Mouse (Mus musculus) small intestine, adult 2 months (tissue): ENCODE measurements at regions not wholly inside any gene's neighbourhood (a gene's known extent, or its start where the extent isn't known, plus 50 kb on each side); places are given as distances from the start of the nearest gene placed in this dataset.

Experiments used
- H3K27ac ChIP-seq: fragments of 200-500 bp; 2 replicates; pipeline ENCODE4 v1.5.1; 2012; ENCODE audit warnings: low read depth, low read length, control low read depth, inconsistent platforms; ENCODE audit not compliant: insufficient read depth
- H3K27me3 ChIP-seq: fragments of 200-500 bp; 2 replicates; pipeline ENCODE4 v1.6.1; 2012; ENCODE audit warnings: mild to moderate bottlenecking, moderate library complexity, low read length, inconsistent platforms; ENCODE audit not compliant: control insufficient read depth, insufficient read depth
- H3K36me3 ChIP-seq: fragments of 200-500 bp; 2 replicates; pipeline ENCODE4 v1.6.1; 2012; ENCODE audit warnings: mild to moderate bottlenecking, low read length, control low read depth, inconsistent platforms; ENCODE audit not compliant: control insufficient read depth, insufficient read depth
- H3K4me1 ChIP-seq: fragments of 200-500 bp; 2 replicates; pipeline ENCODE4 v1.6.1; 2012; ENCODE audit warnings: low read length, inconsistent platforms, mixed read lengths; ENCODE audit not compliant: control insufficient read depth, insufficient read depth, insufficient read length
- H3K4me3 ChIP-seq: fragments of 200-500 bp; 2 replicates; pipeline ENCODE4 v1.5.1; 2012; ENCODE audit warnings: low read depth, mild to moderate bottlenecking, control low read depth, inconsistent platforms, low read length, moderate library complexity
- CTCF ChIP-seq: fragments of 200-500 bp; IDR thresholded peaks from 2 replicates; pipeline ENCODE4 v1.5.1; 2012; ENCODE audit warnings: low read depth, mild to moderate bottlenecking, control low read depth, inconsistent platforms, low read length, moderate library complexity, mixed read lengths; ENCODE audit not compliant: insufficient replicate concordance, insufficient read length; ENCODE audit errors: extremely low read depth
- POLR2A ChIP-seq: fragments of 200-500 bp; IDR thresholded peaks from 2 replicates; pipeline ENCODE4 v1.6.1; 2012; ENCODE audit warnings: low read depth, mild to moderate bottlenecking, control low read depth, inconsistent platforms, low read length, moderate library complexity
- WGBS: fragments of 180-500 bp; shearing (Covaris S2); methylation state at CpG from one replicate; pipeline ENCODE4 v1.1.7; 2018; 5-methylcytosine and 5-hydroxymethylcytosine counted together

DNA sequence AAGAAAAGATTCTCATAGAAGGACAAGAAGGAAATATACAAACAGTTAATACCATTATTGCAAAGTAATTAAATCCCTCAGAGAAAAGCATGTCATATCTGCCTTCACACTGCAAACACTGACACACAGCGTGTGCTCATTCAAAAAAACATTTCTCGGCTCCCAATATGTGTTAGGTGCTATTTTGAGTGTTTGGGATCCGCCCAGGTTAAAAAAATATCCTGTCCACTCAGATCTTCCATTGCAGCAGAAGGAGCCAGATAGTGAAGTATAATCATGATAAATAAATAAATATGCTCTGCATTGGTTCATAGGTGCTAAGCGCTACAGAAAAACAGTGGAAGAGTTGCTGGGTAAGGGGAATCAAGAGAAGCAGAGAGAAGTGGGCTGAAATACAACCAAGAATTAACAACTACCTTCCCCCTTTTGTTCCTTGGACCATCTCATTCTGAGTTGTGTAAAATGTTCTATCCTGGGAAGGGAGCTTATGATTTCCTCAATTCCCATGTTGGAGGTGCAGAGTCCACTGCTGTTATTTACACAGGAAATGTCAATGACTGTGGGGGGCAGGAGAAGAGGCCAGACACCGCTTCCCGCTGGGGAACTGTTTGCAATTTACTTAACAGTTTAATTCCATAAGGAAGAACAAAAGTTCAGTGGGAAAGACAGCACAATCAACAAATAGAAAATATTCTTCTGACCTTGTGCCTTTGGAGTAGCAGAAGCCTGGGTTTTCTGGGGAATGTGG, 139.9 kb downstream of the Tle1 start:
- Histone ChIP-seq H3K4me3 (no peak overlapping the region), H3K36me3 (no peaks in the 10 kb centered on the region), H3K27me3 (no peaks in the 10 kb centered on the region), H3K4me1 (no peaks in the 10 kb centered on the region), H3K27ac (0 out of 2 replicates have a peak overlapping the region, but pooled peaks have one; percentile 16)
- no peak for TF ChIP-seq POLR2A
- TF ChIP-seq CTCF: no peak
- WGBS: 23% methylated on average over 6 of the region's 6 CpGs

DNA sequence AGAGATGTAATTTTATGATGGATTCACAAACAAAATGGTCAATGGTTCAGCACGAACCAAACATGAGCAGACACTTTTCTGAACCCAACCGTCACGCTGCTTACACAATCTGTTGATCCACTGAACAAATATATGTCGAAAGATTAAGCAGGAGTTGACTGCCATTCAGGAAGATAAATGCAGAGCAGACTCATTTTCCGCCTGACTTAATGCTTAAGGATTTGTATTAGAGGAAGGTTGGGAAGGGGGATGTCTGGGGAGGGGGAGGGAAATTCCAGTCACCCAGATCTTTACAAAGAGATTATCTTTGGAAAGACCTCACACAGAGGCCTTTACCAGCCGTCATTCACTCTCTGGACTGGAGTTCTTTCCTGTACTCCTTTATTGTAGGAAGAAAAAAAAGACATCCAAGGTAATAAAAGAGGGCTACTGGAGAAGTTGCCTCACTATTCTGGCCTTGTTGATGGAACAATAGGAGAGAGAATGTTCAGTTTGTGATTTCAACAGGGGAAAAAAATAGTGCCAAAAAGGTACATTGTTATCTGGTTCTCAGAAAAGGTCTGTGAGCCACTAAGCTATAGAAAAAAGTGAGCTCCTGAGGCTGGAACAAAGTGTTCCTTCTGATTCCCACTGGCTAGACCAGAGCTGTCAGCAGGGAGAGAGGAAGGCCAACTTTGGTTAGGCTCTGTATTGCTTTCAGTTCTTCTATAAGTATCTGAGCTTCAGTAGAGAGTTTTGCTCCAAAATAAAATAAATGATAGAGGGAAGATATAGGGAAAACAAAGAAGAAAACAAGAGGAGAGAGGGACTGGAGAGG, 150.9 kb downstream of the Tle1 start:
- no peak overlapping the region for H3K27ac ChIP-seq
- no peaks in the 10 kb centered on the region for H3K36me3 ChIP-seq
- no peak overlapping the region for H3K4me3 ChIP-seq
- no peak for TF ChIP-seq CTCF
- TF ChIP-seq POLR2A: no peak
- H3K4me1 ChIP-seq: no peaks in the 10 kb centered on the region
- 20% methylated on average over 6 of the region's 6 CpGs for WGBS
- H3K27me3 ChIP-seq: no peaks in the 10 kb centered on the region

DNA sequence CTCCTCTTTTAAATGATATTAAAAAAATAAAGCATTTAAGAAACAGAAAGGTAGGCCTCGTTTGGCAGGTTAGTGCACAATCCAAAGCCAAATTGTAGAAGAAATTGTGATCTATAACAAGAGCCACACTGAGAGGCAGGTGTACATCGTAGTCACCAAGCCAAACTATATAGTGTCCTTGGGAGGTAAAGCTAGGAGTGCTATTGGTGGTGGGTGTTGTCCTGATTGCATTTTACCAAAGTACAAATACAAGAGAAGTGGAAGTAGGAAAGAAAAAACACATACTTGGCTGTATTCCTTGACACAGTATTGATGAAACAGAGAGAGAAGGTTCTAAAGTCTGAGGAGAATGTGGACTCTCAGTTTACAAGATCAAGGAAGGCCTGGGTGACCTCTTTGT, 178.6 kb downstream of the Tle1 start:
- H3K36me3 ChIP-seq: no peaks in the 10 kb centered on the region
- no peaks in the 10 kb centered on the region; the same call in 1 of the 2 replicates for H3K4me1 ChIP-seq
- peak overlapping the region; percentile 46 for H3K27ac ChIP-seq
- no peak overlapping the region for H3K4me3 ChIP-seq
- 24% methylated on average over 2 of the region's 2 CpGs for WGBS
- TF ChIP-seq CTCF (no peak), POLR2A (no peak)
- H3K27me3 ChIP-seq: no peaks in the 10 kb centered on the region

DNA sequence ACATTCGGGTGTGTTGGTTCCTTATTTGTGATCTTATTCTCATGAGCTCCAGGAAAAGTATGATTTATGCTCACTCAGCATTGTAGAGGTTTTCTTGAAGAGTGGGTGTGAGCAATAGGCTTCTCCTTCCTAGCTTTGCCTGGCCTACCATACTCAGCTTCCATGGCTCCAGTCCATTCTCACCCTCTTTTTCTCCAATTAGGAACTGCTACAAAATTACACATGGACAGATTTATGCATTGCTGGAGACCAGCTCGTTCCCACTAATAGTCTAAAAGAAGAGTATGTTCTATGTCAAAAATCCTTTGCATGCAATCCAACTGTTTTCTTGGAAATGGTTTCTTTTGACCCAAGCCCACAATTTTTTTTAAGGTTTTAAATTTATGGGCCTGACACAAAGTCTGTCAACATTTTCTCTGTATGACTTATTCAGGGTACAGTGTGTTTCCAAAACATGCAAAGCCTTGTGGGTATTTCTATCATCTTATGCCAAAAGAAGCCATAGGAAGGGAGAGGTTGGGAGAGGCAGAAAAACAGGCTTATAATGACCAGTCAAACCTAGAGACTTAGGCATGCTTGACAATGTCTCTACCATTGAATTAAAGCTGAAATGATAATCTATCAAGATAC, 186.4 kb downstream of the Tle1 start:
- WGBS: 79% methylated on average over 2 of the region's 2 CpGs
- H3K27me3 ChIP-seq: no peaks in the 10 kb centered on the region
- no peak overlapping the region for H3K27ac ChIP-seq
- no peaks in the 10 kb centered on the region for H3K4me1 ChIP-seq
- no peaks in the 10 kb centered on the region for H3K36me3 ChIP-seq
- no peak for TF ChIP-seq POLR2A
- TF ChIP-seq CTCF: no peak
- no peak overlapping the region for H3K4me3 ChIP-seq

DNA sequence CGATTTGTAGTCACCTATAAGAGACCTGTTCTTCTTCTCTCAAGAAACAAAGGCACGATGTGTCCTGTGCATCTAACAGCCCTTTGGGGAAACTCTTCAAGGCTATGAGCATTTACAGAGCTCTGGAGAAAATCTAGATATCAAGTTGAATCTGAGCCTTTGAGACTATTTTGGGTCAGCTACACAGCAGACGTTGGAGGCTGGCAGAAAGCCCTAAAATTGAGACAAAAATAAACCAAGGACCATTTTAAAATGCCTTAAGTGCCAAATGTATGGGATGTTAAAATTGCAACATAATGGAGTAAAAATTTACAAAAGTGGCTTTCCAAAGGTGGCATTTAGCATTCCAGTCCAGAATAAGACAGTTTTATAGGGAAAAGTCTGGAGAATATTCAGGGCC, 187.1 kb downstream of the Tle1 start:
- Histone ChIP-seq H3K27me3 (no peaks in the 10 kb centered on the region), H3K36me3 (no peaks in the 10 kb centered on the region), H3K4me1 (no peaks in the 10 kb centered on the region), H3K4me3 (no peak overlapping the region), H3K27ac (no peak overlapping the region)
- TF ChIP-seq POLR2A (no peak), CTCF (no peak)
- WGBS: 76% methylated on average over 3 of the region's 3 CpGs

- no peaks in the 10 kb centered on the region for H3K36me3 ChIP-seq
- H3K4me3 ChIP-seq: no peak overlapping the region
- H3K27ac ChIP-seq: no peak overlapping the region
- no peaks in the 10 kb centered on the region for H3K27me3 ChIP-seq
- peaks cover 4% of the 10 kb centered on the region; the same call in 1 of the 2 replicates for H3K4me1 ChIP-seq
- WGBS: 92% methylated on average over 4 of the region's 4 CpGs
- TF ChIP-seq CTCF: no peak
These were observed 190.4 kb downstream of the Tle1 start for GRCm38 (mm10) chr4:72010316-72010715.

DNA sequence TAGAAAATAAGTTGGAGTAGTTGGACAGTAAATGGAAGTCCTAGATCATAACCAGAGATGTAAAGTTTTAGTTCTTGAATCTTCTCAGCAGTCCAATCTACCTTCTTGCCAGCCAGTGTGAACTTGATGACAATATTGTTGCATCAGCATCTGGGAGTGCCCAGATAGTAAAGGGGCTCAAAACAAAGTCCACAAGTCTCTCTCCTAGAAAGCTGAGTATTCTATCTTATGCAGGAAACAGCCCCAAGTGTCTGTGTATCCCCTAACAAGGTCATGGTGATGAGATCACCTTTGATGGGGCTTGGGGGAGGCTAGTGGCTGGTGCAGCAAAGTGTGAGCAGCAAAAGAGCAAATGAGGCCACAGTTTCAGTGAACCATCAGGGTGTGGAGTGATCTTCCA, 194.8 kb downstream of the Tle1 start:
- peaks cover 6% of the 10 kb centered on the region; the same call in 1 of the 2 replicates for H3K4me1 ChIP-seq
- H3K27ac ChIP-seq: no peak overlapping the region
- no peaks in the 10 kb centered on the region for H3K36me3 ChIP-seq
- H3K27me3 ChIP-seq: no peaks in the 10 kb centered on the region
- no peak overlapping the region for H3K4me3 ChIP-seq
- no peak for TF ChIP-seq POLR2A
- TF ChIP-seq CTCF: no peak
